Mouse (Mus musculus): Measurements from ENCODE around the gene Scube2.

Scube2 gene

GRCm38 (mm10) chr7:109871232-109871631, 5.8 kb upstream of the Scube2 start:
- ChIA-PET POLR2A (no interaction called here), CTCF (interaction anchor here in 1 of 4 experiments (0.5 kb wide), 1 partner anchor 22 kb away, joined by 3 read pairs; no protein-coding TSS in a partner anchor)

GRCm38 (mm10) chr7:109868498-109868897, 3.0 kb upstream of the Scube2 start:
- POLR2A ChIA-PET, result interaction anchor here (0.6 to 1.4 kb wide), 7 partner anchors 10 to 599 kb away, joined by 3 to 4 read pairs (median 3); partner anchors contain the start of gene Dennd5a (in 1 of the 4)
- CTCF ChIA-PET, result interaction anchor here in 2 of 4 experiments (0.6 to 1.6 kb wide), 5 partner anchors 13 to 76 kb away, joined by 3 to 8 read pairs (median 3); no protein-coding TSS in a partner anchor

- CTCF ChIA-PET, result interaction anchor here in 1 of 4 experiments (1.0 kb wide), 1 partner anchor 9 kb away, joined by 4 read pairs; no protein-coding TSS in a partner anchor
- POLR2A ChIA-PET, result interaction anchor here in 1 of 4 experiments (0.6 kb wide), 1 partner anchor 85 kb away, joined by 3 read pairs; no protein-coding TSS in a partner anchor
Measured at GRCm38 (mm10) chr7:109866643-109867042, 1.2 kb upstream of the Scube2 start.

- POLR2A ChIA-PET, result interaction anchor here in 3 of 4 experiments (1.0 to 2.9 kb wide), 9 partner anchors 10 to 122 kb away, joined by 3 to 17 read pairs (median 4); no protein-coding TSS in a partner anchor
- CTCF ChIA-PET, result interaction anchor here in 3 of 4 experiments (0.6 to 1.9 kb wide), 3 partner anchors 29 to 124 kb away, joined by 3 to 5 read pairs (median 4); partner anchors contain the start of gene Tmem41b (in 1 of the 3)
Measured at GRCm38 (mm10) chr7:109863561-109863960, 1.9 kb downstream of the Scube2 start.

- CTCF ChIA-PET, result no interaction called here
- POLR2A ChIA-PET, result interaction anchor here in 2 of 4 experiments (1.4 to 2.3 kb wide), 3 partner anchors 11 to 71 kb away, joined by 3 to 8 read pairs (median 5); no protein-coding TSS in a partner anchor
Measured at GRCm38 (mm10) chr7:109860162-109860561, 5.3 kb downstream of the Scube2 start.

- CTCF ChIA-PET, result no interaction called here
Measured at GRCm38 (mm10) chr7:109859354-109859753, 6.1 kb downstream of the Scube2 start.

GRCm38 (mm10) chr7:109852752-109853212, 12.7 kb downstream of the Scube2 start:
- CTCF ChIA-PET, result interaction anchor here (0.6 to 2.8 kb wide), 5 partner anchors 9 to 714 kb away, joined by 3 to 11 read pairs (median 3); no protein-coding TSS in a partner anchor
- POLR2A ChIA-PET, result interaction anchor here in 3 of 4 experiments (0.7 to 2.9 kb wide), 15 partner anchors 9 to 333 kb away, joined by 3 to 17 read pairs (median 3); partner anchors contain the start of gene Tmem9b (in 1 of the 3)

More at GRCm38 (mm10) chr7:109859354-109859753, 6.1 kb downstream of the Scube2 start:
- POLR2A ChIA-PET, result interaction anchor here in 1 of 4 experiments (1.7 kb wide), 1 partner anchor 15 kb away, joined by 5 read pairs; no protein-coding TSS in a partner anchor

- CTCF ChIA-PET, result interaction anchor here in 2 of 4 experiments (0.6 kb wide), 2 partner anchors 621 to 1470 kb away, joined by 4 to 9 read pairs; no protein-coding TSS in a partner anchor
- POLR2A ChIA-PET, result interaction anchor here in 3 of 4 experiments (0.7 to 2.9 kb wide), 11 partner anchors 9 to 166 kb away, joined by 3 to 17 read pairs (median 3); partner anchors contain the start of genes Ipo7 (in 1 of the 3) and Scube2 (in 1 of the 3)
Measured at GRCm38 (mm10) chr7:109852017-109852416, 13.5 kb downstream of the Scube2 start.

- ChIA-PET CTCF (no interaction called here), POLR2A (interaction anchor here in 2 of 4 experiments (1.1 to 2.3 kb wide), 3 partner anchors 9 to 25 kb away, joined by 3 to 8 read pairs (median 3); no protein-coding TSS in a partner anchor)
Measured at GRCm38 (mm10) chr7:109850531-109850930, 14.9 kb downstream of the Scube2 start.

- ChIA-PET CTCF (interaction anchor here in 1 of 4 experiments (1.1 kb wide), 1 partner anchor 43 kb away, joined by 3 read pairs; no protein-coding TSS in a partner anchor), POLR2A (interaction anchor here in 2 of 4 experiments (1.0 to 2.3 kb wide), 6 partner anchors 8 to 331 kb away, joined by 3 to 8 read pairs (median 3); partner anchors contain the start of gene Rpl27a (in 1 of the 2))
Measured at GRCm38 (mm10) chr7:109849750-109850434, 15.6 kb downstream of the Scube2 start.

- ChIA-PET CTCF (interaction anchor here in 1 of 4 experiments (1.1 to 1.2 kb wide), 2 partner anchors 44 kb away, joined by 3 read pairs; no protein-coding TSS in a partner anchor), POLR2A (interaction anchor here in 1 of 4 experiments (1.0 to 2.3 kb wide), 5 partner anchors 8 to 330 kb away, joined by 3 to 8 read pairs (median 3); partner anchors contain the start of gene Rpl27a)
Measured at GRCm38 (mm10) chr7:109848867-109849733, 16.4 kb downstream of the Scube2 start.

GRCm38 (mm10) chr7:109844100-109844499, 21.4 kb downstream of the Scube2 start:
- POLR2A ChIA-PET, result interaction anchor here in 1 of 4 experiments (0.6 to 1.8 kb wide), 7 partner anchors 8 to 273 kb away, joined by 3 to 6 read pairs (median 3); partner anchors contain the start of genes Akip1 and St5
- CTCF ChIA-PET, result no interaction called here

- ChIA-PET CTCF (interaction anchor here in 3 of 4 experiments (0.5 to 1.0 kb wide), 5 partner anchors 9 to 319 kb away, joined by 3 to 4 read pairs (median 3); no protein-coding TSS in a partner anchor), POLR2A (interaction anchor here in 2 of 4 experiments (0.6 to 2.3 kb wide), 9 partner anchors 8 to 1946 kb away, joined by 3 to 6 read pairs (median 3); no protein-coding TSS in a partner anchor)
Measured at GRCm38 (mm10) chr7:109841618-109842418, 23.7 kb downstream of the Scube2 start.

- CTCF ChIA-PET, result interaction anchor here in 2 of 4 experiments (0.5 to 1.0 kb wide), 2 partner anchors 8 to 320 kb away, joined by 4 read pairs; no protein-coding TSS in a partner anchor
- POLR2A ChIA-PET, result interaction anchor here in 1 of 4 experiments (0.9 to 2.3 kb wide), 6 partner anchors 9 to 160 kb away, joined by 3 to 6 read pairs (median 4); no protein-coding TSS in a partner anchor
Measured at GRCm38 (mm10) chr7:109841031-109841430, 24.4 kb downstream of the Scube2 start.

- POLR2A ChIA-PET, result interaction anchor here in 2 of 4 experiments (0.6 to 1.1 kb wide), 4 partner anchors 13 to 148 kb away, joined by 3 to 4 read pairs (median 3); no protein-coding TSS in a partner anchor
Measured at GRCm38 (mm10) chr7:109838613-109839012, 26.9 kb downstream of the Scube2 start.

GRCm38 (mm10) chr7:109837651-109838050, 27.8 kb downstream of the Scube2 start:
- ChIA-PET POLR2A (interaction anchor here in 2 of 4 experiments (0.6 to 1.1 kb wide), 2 partner anchors 149 to 326 kb away, joined by 3 read pairs; no protein-coding TSS in a partner anchor), CTCF (interaction anchor here in 1 of 4 experiments (0.6 kb wide), 1 partner anchor 216 kb away, joined by 9 read pairs; no protein-coding TSS in a partner anchor)

More at GRCm38 (mm10) chr7:109838613-109839012, 26.9 kb downstream of the Scube2 start:
- CTCF ChIA-PET, result no interaction called here
